Mouse (Mus musculus) cortical plate, adult 2 months (tissue): Measurements from ENCODE around the gene Scarf1. TPM values are rescaled to one million over a fixed set of nuclear protein-coding genes. Genes with fewer than 3 reads are reported as not detected.

Experiments used
- H3K27ac ChIP-seq: fragments of 200-500 bp; 2 replicates; pipeline ENCODE4 v1.5.1; 2012; ENCODE audit warnings: low read length, control low read depth, inconsistent platforms; ENCODE audit not compliant: insufficient read depth
- H3K4me1 ChIP-seq: fragments of 200-500 bp; 2 replicates; pipeline ENCODE4 v1.6.1; 2011; ENCODE audit warnings: low read length; ENCODE audit not compliant: control insufficient read depth, insufficient read depth
- H3K4me3 ChIP-seq: fragments of 200-500 bp; 2 replicates; pipeline ENCODE4 v1.5.1; 2011; ENCODE audit warnings: mild to moderate bottlenecking, low read length, control low read depth; ENCODE audit not compliant: insufficient read depth
- CTCF ChIP-seq: fragments of 200-500 bp; IDR thresholded peaks from 2 replicates; pipeline ENCODE4 v1.5.1; 2011; ENCODE audit warnings: mild to moderate bottlenecking, control low read depth, low read length; ENCODE audit not compliant: insufficient read depth; ENCODE audit errors: extremely low read depth
- POLR2A ChIP-seq: fragments of 200-500 bp; IDR thresholded peaks from 2 replicates; pipeline ENCODE4 v1.6.1; 2011; ENCODE audit warnings: mild to moderate bottlenecking, low read length, control low read depth; ENCODE audit not compliant: insufficient read depth; ENCODE audit errors: extremely low read depth
- polyA plus RNA-seq: library from polyadenylated mRNA; depleted of rRNA; stranded (reverse); fragments of >200 nt; gene quantifications from 2 replicates; pipeline ENCODE4 v1.2.3, GENCODE M21; 2012

The Scarf1 gene
- polyA plus RNA-seq, 1 experiment = 3.2 TPM

DNA sequence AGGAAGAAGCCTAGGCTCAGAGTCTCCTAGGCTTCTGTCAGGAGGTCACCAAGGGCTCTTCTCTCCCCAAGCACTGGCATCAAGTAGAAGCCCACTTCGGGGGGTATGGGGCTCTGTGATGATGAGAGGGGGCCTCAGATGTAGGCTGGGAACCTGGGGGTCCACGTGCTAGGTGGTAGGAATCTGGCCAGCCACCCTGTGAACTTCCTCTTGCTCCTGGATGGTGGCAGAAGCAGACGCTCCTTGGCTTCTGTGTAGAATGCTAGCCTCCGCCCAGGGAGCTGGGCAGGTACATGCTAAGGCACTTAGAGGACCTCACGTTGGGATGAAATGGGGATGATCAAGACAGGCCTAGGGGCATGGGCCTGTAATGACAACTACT, 48.1 kb downstream of the Scarf1 start:
- Histone ChIP-seq H3K4me3 (no peak overlapping the region), H3K27ac (no peak overlapping the region), H3K4me1 (no peaks in the 10 kb centered on the region; the same call in 1 of the 2 replicates)
- TF ChIP-seq CTCF (no peak), POLR2A (no peak)

DNA sequence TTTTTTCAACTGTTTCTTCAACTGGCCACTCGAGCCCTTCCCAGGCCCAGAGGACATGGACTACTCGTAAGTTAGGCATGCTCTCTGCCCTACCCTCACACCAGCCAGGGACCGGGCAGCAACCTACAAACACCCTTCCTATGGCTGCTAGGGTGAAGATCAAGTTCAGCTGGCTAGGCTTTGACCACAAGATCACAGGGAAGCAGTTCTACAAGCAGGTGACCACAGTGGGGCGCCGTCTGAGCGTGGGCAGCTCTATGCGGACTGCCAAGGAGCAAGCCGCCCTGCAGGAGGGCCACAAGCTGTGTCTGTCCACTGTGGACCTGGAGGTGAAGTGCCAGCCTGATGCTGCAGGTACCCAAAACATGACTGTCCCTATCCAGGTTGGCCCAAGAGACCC, 49.5 kb downstream of the Scarf1 start:
- H3K4me1 ChIP-seq = no peaks in the 10 kb centered on the region; the same call in 1 of the 2 replicates
- TF ChIP-seq POLR2A (no peak), CTCF (no peak)
- no peak overlapping the region for H3K27ac ChIP-seq

GRCm38 (mm10) chr11:75563851-75564548, 50.7 kb downstream of the Scarf1 start:
- Histone ChIP-seq H3K4me1 (no peaks in the 10 kb centered on the region; the same call in 1 of the 2 replicates), H3K4me3 (no peak overlapping the region), H3K27ac (no peak overlapping the region)
- TF ChIP-seq POLR2A (no peak), CTCF (no peak)

More for the DNA sequence above, 49.5 kb downstream of the Scarf1 start:
- no peak overlapping the region for H3K4me3 ChIP-seq

DNA sequence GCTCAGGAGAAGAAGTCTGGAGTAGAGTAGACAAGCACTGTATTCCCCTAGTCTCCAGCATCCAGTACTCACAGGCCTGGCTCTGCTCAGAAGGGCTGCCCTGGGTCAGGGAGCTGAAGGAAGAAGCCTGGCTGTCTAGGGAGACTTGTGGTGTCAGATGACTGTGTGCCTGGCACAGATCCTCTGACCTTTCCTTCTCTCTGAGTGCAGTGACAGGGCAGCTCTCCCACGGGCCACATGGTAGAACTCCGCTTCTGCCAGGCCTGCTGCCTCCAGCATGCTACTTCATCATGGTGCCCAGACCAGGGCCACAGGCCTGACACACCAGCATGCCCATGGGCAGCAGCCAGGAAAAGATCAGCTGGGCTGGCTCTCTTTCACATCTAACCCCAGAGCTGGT, 52.5 kb downstream of the Scarf1 start:
- H3K4me3 ChIP-seq = no peak overlapping the region
- H3K27ac ChIP-seq = no peak overlapping the region
- TF ChIP-seq CTCF (no peak), POLR2A (no peak)
- H3K4me1 ChIP-seq = no peaks in the 10 kb centered on the region; the same call in 1 of the 2 replicates

DNA sequence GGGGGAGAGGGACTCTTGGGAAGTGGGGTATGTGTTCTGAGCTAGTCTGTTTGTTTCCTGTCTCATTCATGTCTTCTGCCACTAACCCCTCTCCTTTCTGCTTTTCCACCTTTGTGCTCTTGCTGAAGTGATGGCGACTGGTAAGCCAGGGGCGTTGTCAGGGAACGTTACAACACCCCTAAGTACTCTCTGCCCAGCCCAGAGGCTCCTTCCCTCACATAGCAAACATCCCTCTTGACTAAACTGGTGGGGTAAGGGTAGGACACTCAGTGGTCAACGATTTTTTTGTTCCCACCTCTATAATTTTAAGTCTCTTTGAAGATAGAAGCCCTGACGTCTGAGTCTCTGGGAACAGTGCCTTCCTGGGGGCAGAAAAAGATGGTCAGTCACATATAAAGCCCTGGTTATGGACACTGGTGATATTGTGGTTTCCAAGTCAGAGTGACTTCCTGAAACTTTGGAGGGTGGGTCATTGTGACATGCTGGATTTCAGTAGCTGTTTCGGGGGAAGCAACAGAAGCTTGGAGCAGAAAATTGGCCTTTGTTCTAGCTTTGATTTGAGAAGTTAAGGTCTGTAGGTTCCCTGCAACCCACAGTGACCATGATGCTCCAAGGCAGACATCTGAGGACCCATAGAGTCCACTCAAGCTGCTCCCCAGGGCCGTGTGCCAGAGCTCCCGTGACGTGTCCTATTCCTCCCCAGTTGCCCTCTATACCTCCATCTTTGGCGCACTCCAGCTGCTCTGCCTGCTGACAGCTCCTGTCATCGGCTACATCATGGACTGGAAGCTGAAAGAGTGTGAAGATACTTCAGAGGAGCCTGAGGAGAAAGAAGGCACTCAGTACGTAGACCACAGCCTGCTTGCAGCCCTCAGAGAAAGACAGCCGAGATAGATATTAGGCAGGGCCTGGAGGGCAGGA, 53.2 kb downstream of the Scarf1 start:
- TF ChIP-seq CTCF (no peak), POLR2A (no peak)
- H3K27ac ChIP-seq = no peak overlapping the region
- no peak overlapping the region for H3K4me3 ChIP-seq
- H3K4me1 ChIP-seq = no peaks in the 10 kb centered on the region; the same call in 1 of the 2 replicates

DNA sequence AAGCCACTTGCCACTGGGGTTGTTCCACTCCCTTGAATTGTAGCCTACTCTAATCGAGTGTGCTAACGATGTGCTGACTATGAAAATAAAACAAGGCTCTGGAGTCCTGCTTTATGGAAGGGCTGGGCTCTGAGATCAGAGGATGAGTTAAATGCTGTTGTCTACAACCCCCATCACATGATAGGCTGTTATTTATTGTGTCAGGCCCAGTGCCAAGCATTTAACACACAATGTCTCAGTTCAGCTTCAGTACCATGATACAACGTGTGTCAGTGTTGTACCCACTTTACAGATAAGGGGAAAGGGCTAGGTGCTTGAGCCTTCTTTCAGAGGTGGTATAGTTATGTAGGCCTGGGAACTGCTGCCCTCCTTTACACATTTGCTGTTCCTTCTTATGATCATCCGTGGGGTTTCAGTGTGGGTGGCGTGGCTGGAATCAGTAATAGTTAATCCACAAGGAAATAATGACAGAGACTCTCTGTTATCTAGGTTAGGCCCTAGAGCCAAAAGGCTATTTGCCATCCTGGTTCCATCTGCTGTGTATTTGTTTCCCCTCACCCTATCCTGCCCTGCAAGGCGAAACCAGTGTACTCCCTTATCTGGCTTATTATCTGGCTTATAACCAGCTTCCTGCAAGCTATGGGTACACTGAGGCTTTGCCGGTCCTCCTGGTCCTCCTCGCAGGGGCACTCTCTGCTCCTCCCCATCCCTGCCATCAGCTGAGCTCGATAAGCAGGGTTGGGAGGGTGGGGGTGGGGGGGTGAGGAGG, 54.2 kb downstream of the Scarf1 start:
- H3K4me3 ChIP-seq = no peak overlapping the region
- H3K4me1 ChIP-seq = peaks cover 2% of the 10 kb centered on the region
- no peak overlapping the region for H3K27ac ChIP-seq
- TF ChIP-seq CTCF = no peak
- no peak for TF ChIP-seq POLR2A

GRCm38 (mm10) chr11:75568115-75568511, 54.8 kb downstream of the Scarf1 start:
- H3K4me3 ChIP-seq = no peak overlapping the region
- no peak overlapping the region for H3K27ac ChIP-seq
- peaks cover 5% of the 10 kb centered on the region for H3K4me1 ChIP-seq
- TF ChIP-seq POLR2A (no peak), CTCF (no peak)

DNA sequence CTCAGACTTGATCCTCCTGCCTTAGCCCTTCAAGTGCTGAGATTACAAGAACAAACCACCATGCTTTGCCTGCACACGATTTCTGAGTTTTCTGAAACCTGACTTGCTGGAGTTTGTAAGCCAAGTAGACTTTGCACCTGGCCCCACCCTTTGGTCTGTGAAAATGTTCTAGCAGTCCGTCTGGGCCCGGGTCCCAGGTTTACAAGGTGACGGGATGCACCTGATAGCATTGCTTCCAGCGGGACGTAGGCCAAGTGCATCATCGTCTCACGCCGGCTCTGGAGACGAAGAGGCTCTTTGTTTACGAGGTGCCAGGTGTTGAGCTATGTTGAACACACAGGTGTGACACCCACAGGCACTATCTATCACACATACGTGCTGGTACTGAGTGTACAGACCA, 55.6 kb downstream of the Scarf1 start:
- peaks cover 6% of the 10 kb centered on the region for H3K4me1 ChIP-seq
- no peak overlapping the region for H3K27ac ChIP-seq
- no peak overlapping the region for H3K4me3 ChIP-seq
- no peak for TF ChIP-seq CTCF
- no peak for TF ChIP-seq POLR2A
